Mouse (Mus musculus): ENCODE data around the gene Tfb1m. TPM values are rescaled to one million over a fixed set of nuclear protein-coding genes. Genes with fewer than 3 reads are reported as not detected.

The Tfb1m gene
- total RNA-seq, 1 experiment from 2014 or later: 11.6 TPM

- no peak for ATAC-seq (replicated peaks; ENCODE audit: low read depth, poor library complexity, severe bottlenecking)
Observed at GRCm38 (mm10) chr17:3516406-3516805, 41.2 kb downstream of the Tfb1m start.

- no peak for ATAC-seq (replicated peaks; ENCODE audit: low read depth, poor library complexity, severe bottlenecking)
Observed at GRCm38 (mm10) chr17:3515851-3516250, 41.7 kb downstream of the Tfb1m start.

- ATAC-seq (replicated peaks; ENCODE audit: low read depth, poor library complexity, severe bottlenecking): no peak
Observed at GRCm38 (mm10) chr17:3514316-3514715, 43.3 kb downstream of the Tfb1m start.

GRCm38 (mm10) chr17:3509841-3510240 lies 47.7 kb downstream of the Tfb1m start:
- peak; percentile 96 for ATAC-seq (replicated peaks; ENCODE audit: low read depth, poor library complexity, severe bottlenecking)

GRCm38 (mm10) chr17:3506508-3506907 lies 51.1 kb downstream of the Tfb1m start:
- peak; percentile 59 for ATAC-seq (replicated peaks; ENCODE audit: low read depth, poor library complexity, severe bottlenecking)

- no peak for ATAC-seq (replicated peaks; ENCODE audit: low read depth, poor library complexity, severe bottlenecking)
Observed at GRCm38 (mm10) chr17:3505711-3506110, 51.9 kb downstream of the Tfb1m start.

GRCm38 (mm10) chr17:3500936-3501335 lies 56.6 kb downstream of the Tfb1m start:
- no peak for ATAC-seq (replicated peaks; ENCODE audit: low read depth, poor library complexity, severe bottlenecking)

GRCm38 (mm10) chr17:3500076-3500475 lies 57.5 kb downstream of the Tfb1m start:
- ATAC-seq (replicated peaks; ENCODE audit: low read depth, poor library complexity, severe bottlenecking): no peak

GRCm38 (mm10) chr17:3499468-3499867 lies 58.1 kb downstream of the Tfb1m start:
- ATAC-seq (replicated peaks; ENCODE audit: low read depth, poor library complexity, severe bottlenecking): no peak

- no peak for ATAC-seq (replicated peaks; ENCODE audit: low read depth, poor library complexity, severe bottlenecking)
Observed at GRCm38 (mm10) chr17:3498580-3498979, 59.0 kb downstream of the Tfb1m start.

GRCm38 (mm10) chr17:3498086-3498485 lies 59.5 kb downstream of the Tfb1m start:
- peak; percentile 93 for ATAC-seq (replicated peaks; ENCODE audit: low read depth, poor library complexity, severe bottlenecking)

- ATAC-seq (replicated peaks; ENCODE audit: low read depth, poor library complexity, severe bottlenecking): no peak
Observed at GRCm38 (mm10) chr17:3496080-3496479, 61.5 kb downstream of the Tfb1m start.

GRCm38 (mm10) chr17:3495576-3495975 lies 62.0 kb downstream of the Tfb1m start:
- no peak for ATAC-seq (replicated peaks; ENCODE audit: low read depth, poor library complexity, severe bottlenecking)

GRCm38 (mm10) chr17:3491667-3492066 lies 65.9 kb downstream of the Tfb1m start:
- ATAC-seq (replicated peaks; ENCODE audit: low read depth, poor library complexity, severe bottlenecking): no peak

- peak; percentile 76 for ATAC-seq (replicated peaks; ENCODE audit: low read depth, poor library complexity, severe bottlenecking)
Observed at GRCm38 (mm10) chr17:3491065-3491464, 66.5 kb downstream of the Tfb1m start.

GRCm38 (mm10) chr17:3490216-3490895 lies 67.2 kb downstream of the Tfb1m start:
- no peak for ATAC-seq (replicated peaks; ENCODE audit: low read depth, poor library complexity, severe bottlenecking)

GRCm38 (mm10) chr17:3487721-3488601 lies 69.6 kb downstream of the Tfb1m start:
- ATAC-seq (replicated peaks; ENCODE audit: low read depth, poor library complexity, severe bottlenecking): peak; percentile 72

GRCm38 (mm10) chr17:3487211-3487610 lies 70.4 kb downstream of the Tfb1m start:
- ATAC-seq (replicated peaks; ENCODE audit: low read depth, poor library complexity, severe bottlenecking): no peak

GRCm38 (mm10) chr17:3485851-3486250 lies 71.7 kb downstream of the Tfb1m start:
- ATAC-seq (replicated peaks; ENCODE audit: low read depth, poor library complexity, severe bottlenecking): no peak

- ATAC-seq (replicated peaks; ENCODE audit: low read depth, poor library complexity, severe bottlenecking): no peak; the same call in 1 of the 2 replicates
Observed at GRCm38 (mm10) chr17:3483091-3483490, 74.5 kb downstream of the Tfb1m start.

Data from common myeloid progenitor, adult 5-6 weeks (primary cell).